Mouse (Mus musculus) splenic B cell, adult 2 months (primary cell): ENCODE results near the gene Zkscan14.
"Not testable (repeated sequence)": the region's sequence is repeated elsewhere in the genome, so short reads cannot be mapped to it uniquely, and the experiment has no call there.

Experiments used
- DNase-seq: peaks from one replicate; pipeline ENCODE4 v3.0.0-alpha.2; 2011; ENCODE audit warnings: low read depth, low spot score
- H3K27me3 ChIP-seq: 2 replicates; pipeline ENCODE4 v1.6.1; 2012; ENCODE audit warnings: mild to moderate bottlenecking, low read length, moderate library complexity, mixed read lengths; ENCODE audit not compliant: control insufficient read depth, poor library complexity, insufficient read depth, severe bottlenecking
- H3K36me3 ChIP-seq: 2 replicates; pipeline ENCODE4 v1.6.1; 2012; ENCODE audit warnings: mild to moderate bottlenecking, low read length, moderate library complexity, mixed read lengths; ENCODE audit not compliant: control insufficient read depth, poor library complexity, insufficient read depth, severe bottlenecking

Zkscan14 gene

GRCm38 (mm10) chr5:145213505-145213904, 11.8 kb upstream of the Zkscan14 start:
- no peaks in the 10 kb centered on the region for H3K27me3 ChIP-seq

GRCm38 (mm10) chr5:145212216-145212615, 10.5 kb upstream of the Zkscan14 start:
- DNase-seq: no peak
- no peaks in the 10 kb centered on the region for H3K27me3 ChIP-seq
- no peaks in the 10 kb centered on the region for H3K36me3 ChIP-seq

More at GRCm38 (mm10) chr5:145213505-145213904, 11.8 kb upstream of the Zkscan14 start:
- no peak for DNase-seq
- H3K36me3 ChIP-seq: no peaks in the 10 kb centered on the region

- no peaks in the 10 kb centered on the region for H3K36me3 ChIP-seq
- DNase-seq: no peak
- no peaks in the 10 kb centered on the region for H3K27me3 ChIP-seq
These were observed 9.7 kb upstream of the Zkscan14 start for GRCm38 (mm10) chr5:145211340-145211739.

GRCm38 (mm10) chr5:145208391-145208790, 6.7 kb upstream of the Zkscan14 start:
- DNase-seq, H3K36me3 ChIP-seq, H3K27me3 ChIP-seq: not testable (repeated sequence)

- H3K27me3 ChIP-seq: no peaks in the 10 kb centered on the region
- DNase-seq: no peak
- no peaks in the 10 kb centered on the region for H3K36me3 ChIP-seq
These were observed 6.3 kb upstream of the Zkscan14 start for GRCm38 (mm10) chr5:145207954-145208353.

- Histone ChIP-seq H3K27me3 (no peaks in the 10 kb centered on the region), H3K36me3 (no peaks in the 10 kb centered on the region)
- no peak for DNase-seq
These were observed 5.7 kb upstream of the Zkscan14 start for GRCm38 (mm10) chr5:145207385-145207784.

GRCm38 (mm10) chr5:145205041-145205440, 3.4 kb upstream of the Zkscan14 start:
- H3K27me3 ChIP-seq: no peaks in the 10 kb centered on the region
- DNase-seq: no peak
- H3K36me3 ChIP-seq: no peaks in the 10 kb centered on the region

- peak; percentile 97 for DNase-seq
- Histone ChIP-seq H3K27me3 (no peaks in the 10 kb centered on the region), H3K36me3 (no peaks in the 10 kb centered on the region)
These were observed 2.4 kb upstream of the Zkscan14 start, which contains the start of gene Zkscan5 for GRCm38 (mm10) chr5:145203936-145204691. Gene Zkscan5, plus strand, starts transcription at chr5:145204562.

- no peak for DNase-seq
- Histone ChIP-seq H3K27me3 (no peaks in the 10 kb centered on the region), H3K36me3 (no peaks in the 10 kb centered on the region; the same call in 1 of the 2 replicates)
These were observed 778 bp upstream of the Zkscan14 start for GRCm38 (mm10) chr5:145202446-145202845.

- no peak for DNase-seq
- H3K27me3 ChIP-seq: no peaks in the 10 kb centered on the region
- no peaks in the 10 kb centered on the region; the same call in 1 of the 2 replicates for H3K36me3 ChIP-seq
These were observed 1.3 kb downstream of the Zkscan14 start for GRCm38 (mm10) chr5:145200387-145200786.

- H3K27me3 ChIP-seq: no peaks in the 10 kb centered on the region
- no peak for DNase-seq
- peaks cover 4% of the 10 kb centered on the region for H3K36me3 ChIP-seq
These were observed 9.7 kb downstream of the Zkscan14 start, which contains the start of gene Atp5j2 for GRCm38 (mm10) chr5:145191962-145192361. Gene Atp5j2, minus strand, starts transcription at chr5:145192062.

GRCm38 (mm10) chr5:145190875-145191798, 10.5 kb downstream of the Zkscan14 start:
- peak; percentile 89 for DNase-seq
- Histone ChIP-seq H3K36me3 (peaks cover 4% of the 10 kb centered on the region), H3K27me3 (no peaks in the 10 kb centered on the region)

- H3K27me3 ChIP-seq: no peaks in the 10 kb centered on the region
- peaks cover 7% of the 10 kb centered on the region for H3K36me3 ChIP-seq
- no peak for DNase-seq
These were observed 11.3 kb downstream of the Zkscan14 start for GRCm38 (mm10) chr5:145190373-145190772.

- Histone ChIP-seq H3K36me3 (peaks cover 5% of the 10 kb centered on the region), H3K27me3 (no peaks in the 10 kb centered on the region)
- no peak for DNase-seq
These were observed 12.3 kb downstream of the Zkscan14 start for GRCm38 (mm10) chr5:145189416-145189815.

GRCm38 (mm10) chr5:145185244-145185643, 16.4 kb downstream of the Zkscan14 start:
- Histone ChIP-seq H3K27me3 (no peaks in the 10 kb centered on the region), H3K36me3 (peaks cover 11% of the 10 kb centered on the region)
- no peak for DNase-seq
